Mouse (Mus musculus) heart, embryonic 10.5 days (tissue): ENCODE data around the gene Lrrc36. TPM values are rescaled to one million over a fixed set of nuclear protein-coding genes. Genes with fewer than 3 reads are reported as not detected.
A peak's percentile ranks its signal among the peaks of the same experiment; 100 is the strongest.

ENCODE experiments used
- DNase-seq: peaks from one replicate; pipeline ENCODE4 v3.0.0-alpha.2; 2017; ENCODE audit warnings: low spot score
- H3K27ac ChIP-seq: fragments of 300-500 bp; sonication (generic); 2 replicates; pipeline ENCODE4 v1.5.1; 2016; ENCODE audit warnings: mild to moderate bottlenecking
- H3K27me3 ChIP-seq: fragments of 300-500 bp; sonication (generic); 2 replicates; pipeline ENCODE4 v1.6.1; 2016; ENCODE audit warnings: mild to moderate bottlenecking; ENCODE audit not compliant: poor library complexity, insufficient read depth, severe bottlenecking
- H3K36me3 ChIP-seq: fragments of 300-500 bp; sonication (generic); 2 replicates; pipeline ENCODE4 v1.6.1; 2016; ENCODE audit warnings: mild to moderate bottlenecking, moderate library complexity
- H3K4me1 ChIP-seq: fragments of 300-500 bp; sonication (generic); 2 replicates; pipeline ENCODE4 v1.6.1; 2016; ENCODE audit warnings: mild to moderate bottlenecking
- H3K4me3 ChIP-seq: fragments of 300-500 bp; sonication (generic); 2 replicates; pipeline ENCODE4 v1.5.1; 2016; ENCODE audit warnings: mild to moderate bottlenecking, moderate library complexity
- H3K9me3 ChIP-seq: fragments of 300-500 bp; sonication (generic); 2 replicates; pipeline ENCODE4 v1.6.1; 2016; ENCODE audit warnings: mild to moderate bottlenecking, moderate library complexity
- WGBS: fragments of 180-500 bp; shearing (Covaris S2); methylation state at CpG from one replicate; pipeline ENCODE4 v1.1.7; 2016; 5-methylcytosine and 5-hydroxymethylcytosine counted together
- polyA plus RNA-seq: library from polyadenylated mRNA; unstranded; fragments of >200 nt; fragmentation: Nextera tagmentation; extraction: Ambion mirVana; gene quantifications from 2 replicates; pipeline ENCODE4 v1.2.1, GENCODE M21; 2016

Lrrc36 gene
- polyA plus RNA-seq, 1 experiment from 2014 or later: not detected

DNA sequence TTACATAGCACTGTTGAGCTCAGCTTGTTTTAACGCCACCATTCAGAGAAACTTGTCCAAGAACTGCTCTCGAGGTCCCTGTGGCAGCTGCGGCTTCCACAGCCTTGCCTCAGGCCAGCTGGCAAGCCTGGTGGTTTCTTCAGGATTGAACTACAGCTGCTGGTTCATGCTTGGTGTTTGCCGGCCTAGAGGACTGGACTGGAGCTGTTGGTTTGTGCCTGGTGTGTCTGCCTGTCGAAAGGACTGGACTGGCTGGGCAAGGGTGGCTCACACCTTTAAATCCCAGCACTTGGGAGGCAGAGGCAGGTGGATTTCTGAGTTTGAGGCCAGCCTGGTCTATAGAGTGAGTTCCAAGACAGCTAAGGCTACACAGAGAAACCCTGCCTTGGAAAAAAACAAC lies 13.4 kb upstream of the Lrrc36 start:
- peak; percentile 58 for DNase-seq
- no peaks in the 10 kb centered on the region for H3K4me1 ChIP-seq
- peaks cover 3% of the 10 kb centered on the region; the same call in 1 of the 2 replicates for H3K27me3 ChIP-seq
- H3K36me3 ChIP-seq: no peaks in the 10 kb centered on the region
- H3K4me3 ChIP-seq: no peak overlapping the region
- no peak overlapping the region for H3K27ac ChIP-seq
- no peaks in the 10 kb centered on the region for H3K9me3 ChIP-seq
- WGBS: 85% methylated on average over 5 of the region's 5 CpGs

- DNase-seq: no peak
- Histone ChIP-seq H3K4me3 (no peak overlapping the region), H3K4me1 (no peaks in the 10 kb centered on the region), H3K36me3 (no peaks in the 10 kb centered on the region), H3K27me3 (no peaks in the 10 kb centered on the region), H3K9me3 (no peaks in the 10 kb centered on the region), H3K27ac (no peak overlapping the region)
- 90% methylated on average over 8 of the region's 8 CpGs for WGBS
These were observed 9.9 kb upstream of the Lrrc36 start for GRCm38 (mm10) chr8:105403467-105403866.

DNA sequence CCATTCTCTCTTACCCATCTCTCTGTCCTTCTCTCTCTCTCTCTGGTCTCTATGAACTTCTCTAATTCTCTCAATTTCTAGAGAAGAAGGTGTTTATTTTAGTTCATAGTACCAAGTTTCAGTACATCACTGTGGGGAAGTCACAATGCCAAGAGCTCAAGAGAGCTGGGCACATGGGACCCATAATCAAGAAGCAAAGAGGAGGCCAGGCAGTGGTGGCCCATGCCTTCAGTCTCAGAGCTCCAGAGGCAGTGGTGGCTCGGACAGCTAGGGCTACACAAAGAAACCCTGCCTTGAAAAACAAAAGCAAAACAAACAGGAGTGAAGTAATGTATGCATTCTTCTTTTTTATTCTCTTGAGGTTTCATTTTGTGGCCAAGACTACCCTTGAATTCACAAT lies 8.9 kb upstream of the Lrrc36 start:
- Histone ChIP-seq H3K27me3 (no peaks in the 10 kb centered on the region), H3K4me1 (no peaks in the 10 kb centered on the region), H3K36me3 (no peaks in the 10 kb centered on the region), H3K9me3 (no peaks in the 10 kb centered on the region), H3K4me3 (no peak overlapping the region), H3K27ac (no peak overlapping the region)
- WGBS: 64% methylated on average over 1 of the region's 1 CpGs
- peak; percentile 60 for DNase-seq

DNA sequence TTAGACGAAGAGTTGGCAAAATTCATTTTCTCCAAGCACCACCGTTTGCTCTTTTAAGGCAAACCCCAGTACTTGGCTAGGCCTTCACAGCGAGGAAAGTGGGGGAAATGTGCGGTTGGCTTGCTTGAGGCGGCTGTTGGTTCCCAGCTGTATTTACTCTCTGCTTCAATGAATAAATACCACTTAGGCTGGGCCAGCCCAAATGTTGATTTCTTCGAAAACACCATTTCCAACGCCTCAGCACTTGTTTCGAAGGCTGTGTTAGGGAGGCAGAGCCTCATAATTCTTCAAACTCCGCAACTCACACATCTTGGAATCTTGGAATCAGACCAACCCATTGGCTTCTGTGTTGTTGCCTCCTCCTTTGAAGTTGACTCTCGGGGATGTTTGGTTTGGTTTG lies 7.0 kb upstream of the Lrrc36 start:
- Histone ChIP-seq H3K27ac (no peak overlapping the region), H3K36me3 (no peaks in the 10 kb centered on the region), H3K9me3 (no peaks in the 10 kb centered on the region), H3K27me3 (no peaks in the 10 kb centered on the region), H3K4me3 (no peak overlapping the region), H3K4me1 (no peaks in the 10 kb centered on the region)
- WGBS: 72% methylated on average over 10 of the region's 10 CpGs
- peak; percentile 47 for DNase-seq

- DNase-seq: no peak
- H3K4me3 ChIP-seq: no peak overlapping the region
These were observed 5.0 kb upstream of the Lrrc36 start for GRCm38 (mm10) chr8:105408331-105408730.

DNA sequence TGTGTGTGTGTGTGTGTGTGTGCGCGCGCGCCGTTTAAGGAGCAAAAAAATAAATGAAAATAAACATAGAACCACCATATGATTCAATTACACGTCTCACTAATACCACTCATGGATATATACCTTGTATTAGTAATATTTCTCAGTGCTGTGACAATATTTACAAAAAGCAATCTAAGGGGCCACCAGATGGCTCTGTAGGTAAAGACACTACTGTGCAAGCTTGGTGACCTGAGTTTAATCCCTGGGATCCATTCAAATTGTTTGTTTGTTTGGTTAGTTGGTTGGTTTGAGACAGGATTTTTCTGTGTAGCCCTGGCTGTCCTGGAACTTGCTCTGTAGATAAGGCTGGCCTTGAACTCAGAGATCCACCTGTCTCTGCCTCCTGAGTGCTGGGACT lies 3.4 kb upstream of the Lrrc36 start:
- WGBS: 91% methylated on average over 6 of the region's 6 CpGs
- Histone ChIP-seq H3K4me1 (peaks cover 7% of the 10 kb centered on the region), H3K27me3 (peaks cover 27% of the 10 kb centered on the region), H3K4me3 (no peak overlapping the region), H3K27ac (no peak overlapping the region), H3K36me3 (no peaks in the 10 kb centered on the region), H3K9me3 (no peaks in the 10 kb centered on the region)
- no peak for DNase-seq

More at GRCm38 (mm10) chr8:105408331-105408730, 5.0 kb upstream of the Lrrc36 start:
- Histone ChIP-seq H3K36me3 (no peaks in the 10 kb centered on the region), H3K9me3 (no peaks in the 10 kb centered on the region), H3K27me3 (peaks cover 12% of the 10 kb centered on the region), H3K4me1 (peaks cover 2% of the 10 kb centered on the region), H3K27ac (no peak overlapping the region)
- 53% methylated on average over 7 of the region's 7 CpGs for whole genome bisulfite sequencing

GRCm38 (mm10) chr8:105418992-105419391 lies 5.6 kb downstream of the Lrrc36 start:
- no peak overlapping the region for H3K4me3 ChIP-seq
- DNase-seq: no peak
- H3K36me3 ChIP-seq: no peaks in the 10 kb centered on the region
- no peaks in the 10 kb centered on the region for H3K9me3 ChIP-seq
- WGBS: 66% methylated on average over 2 of the region's 2 CpGs
- no peak overlapping the region for H3K27ac ChIP-seq
- H3K27me3 ChIP-seq: peaks cover 15% of the 10 kb centered on the region
- no peaks in the 10 kb centered on the region for H3K4me1 ChIP-seq

- no peak for DNase-seq
These were observed 6.4 kb downstream of the Lrrc36 start for GRCm38 (mm10) chr8:105419800-105420199.

GRCm38 (mm10) chr8:105422006-105422405 lies 8.6 kb downstream of the Lrrc36 start:
- no peak for DNase-seq
- no peak overlapping the region for H3K27ac ChIP-seq
- 68% methylated on average over 1 of the region's 1 CpGs for WGBS
- H3K27me3 ChIP-seq: no peaks in the 10 kb centered on the region; the same call in 1 of the 2 replicates
- H3K4me1 ChIP-seq: no peaks in the 10 kb centered on the region
- H3K9me3 ChIP-seq: no peaks in the 10 kb centered on the region
- no peak overlapping the region for H3K4me3 ChIP-seq
- no peaks in the 10 kb centered on the region for H3K36me3 ChIP-seq

More at GRCm38 (mm10) chr8:105419800-105420199, 6.4 kb downstream of the Lrrc36 start:
- Histone ChIP-seq H3K4me3 (no peak overlapping the region), H3K27me3 (peaks cover 7% of the 10 kb centered on the region; the same call in 1 of the 2 replicates), H3K36me3 (no peaks in the 10 kb centered on the region), H3K4me1 (no peaks in the 10 kb centered on the region), H3K27ac (no peak overlapping the region), H3K9me3 (no peaks in the 10 kb centered on the region)
- 86% methylated on average over 4 of the region's 4 CpGs for WGBS

DNA sequence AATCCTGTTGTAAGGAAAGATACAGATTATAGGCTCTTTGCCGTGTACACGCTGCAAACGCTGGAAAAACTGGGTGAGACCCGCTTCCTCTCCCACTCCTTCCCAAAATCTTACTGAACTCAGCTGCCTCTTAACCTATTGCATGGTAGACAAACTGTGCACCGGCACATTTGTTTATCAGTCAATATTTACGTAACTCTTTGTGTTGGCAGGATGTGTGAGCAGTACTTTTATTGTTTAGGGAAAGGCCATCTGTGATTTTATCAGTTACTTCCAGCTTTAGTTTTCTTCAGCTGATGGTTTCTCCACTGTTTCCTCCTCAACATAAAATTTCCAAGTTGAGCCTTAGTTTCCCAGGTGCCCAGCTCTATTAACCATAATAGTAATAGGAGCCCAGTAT lies 13.5 kb downstream of the Lrrc36 start:
- no peaks in the 10 kb centered on the region for H3K4me1 ChIP-seq
- H3K27me3 ChIP-seq: no peaks in the 10 kb centered on the region; the same call in 1 of the 2 replicates
- 56% methylated on average over 6 of the region's 6 CpGs for whole genome bisulfite sequencing
- no peak for DNase-seq
- H3K4me3 ChIP-seq: no peak overlapping the region
- no peaks in the 10 kb centered on the region for H3K36me3 ChIP-seq
- no peaks in the 10 kb centered on the region for H3K9me3 ChIP-seq
- H3K27ac ChIP-seq: no peak overlapping the region

GRCm38 (mm10) chr8:105431743-105432515 lies 18.6 kb downstream of the Lrrc36 start:
- Histone ChIP-seq H3K4me1 (no peaks in the 10 kb centered on the region), H3K4me3 (no peak overlapping the region), H3K9me3 (no peaks in the 10 kb centered on the region), H3K27me3 (peaks cover 3% of the 10 kb centered on the region; the same call in 1 of the 2 replicates), H3K27ac (no peak overlapping the region), H3K36me3 (no peaks in the 10 kb centered on the region)
- 63% methylated on average over 7 of the region's 7 CpGs for WGBS
- DNase-seq: no peak

GRCm38 (mm10) chr8:105433021-105433420 lies 19.6 kb downstream of the Lrrc36 start:
- H3K9me3 ChIP-seq: no peaks in the 10 kb centered on the region
- H3K27ac ChIP-seq: no peak overlapping the region
- H3K4me1 ChIP-seq: peaks cover 4% of the 10 kb centered on the region; the same call in 1 of the 2 replicates
- H3K27me3 ChIP-seq: peaks cover 3% of the 10 kb centered on the region; the same call in 1 of the 2 replicates
- H3K36me3 ChIP-seq: no peaks in the 10 kb centered on the region
- no peak overlapping the region for H3K4me3 ChIP-seq
- no peak for DNase-seq
- 66% methylated on average over 6 of the region's 6 CpGs for WGBS

- Histone ChIP-seq H3K27me3 (peaks cover 3% of the 10 kb centered on the region; the same call in 1 of the 2 replicates), H3K4me3 (no peak overlapping the region), H3K9me3 (no peaks in the 10 kb centered on the region), H3K4me1 (peaks cover 4% of the 10 kb centered on the region; the same call in 1 of the 2 replicates), H3K27ac (no peak overlapping the region), H3K36me3 (no peaks in the 10 kb centered on the region)
- WGBS: 54% methylated on average over 5 of the region's 5 CpGs
- no peak for DNase-seq
These were observed 20.1 kb downstream of the Lrrc36 start for GRCm38 (mm10) chr8:105433511-105433910.
